Mouse (Mus musculus) myocyte (in vitro differentiated cells): Measurements from ENCODE around the gene Bhmt2. TPM values are rescaled to one million over a fixed set of nuclear protein-coding genes. Genes with fewer than 3 reads are reported as not detected.

Experiments
- H3K27me3 ChIP-seq: one replicate; pipeline ENCODE4 v1.6.1; 2011; ENCODE audit not compliant: control insufficient read depth, insufficient read depth, insufficient read length
- H3K36me3 ChIP-seq: one replicate; pipeline ENCODE4 v1.6.1; 2011; ENCODE audit not compliant: control insufficient read depth, insufficient read depth
- H3K4me2 ChIP-seq: one replicate; pipeline ENCODE4 v1.6.1; 2011; ENCODE audit warnings: low read depth, control low read depth
- H3K4me3 ChIP-seq: one replicate; pipeline ENCODE4 v1.5.1; 2011; ENCODE audit warnings: mild to moderate bottlenecking, control low read depth, moderate library complexity
- H3K79me2 ChIP-seq: one replicate; pipeline ENCODE4 v1.6.1; 2011; ENCODE audit not compliant: control insufficient read depth, insufficient read depth
- H3ac ChIP-seq: one replicate; pipeline ENCODE4 v1.6.1; 2011; ENCODE audit not compliant: control insufficient read depth, insufficient read length
- CEBPB ChIP-seq: IDR thresholded peaks from 2 replicates; pipeline ENCODE4 v1.6.1; 2011; ENCODE audit warnings: mild to moderate bottlenecking, moderate library complexity; ENCODE audit not compliant: poor library complexity, insufficient read depth, severe bottlenecking
- E2F4 ChIP-seq: IDR thresholded peaks from one replicate; pipeline ENCODE4 v1.6.1; 2011; ENCODE audit warnings: mild to moderate bottlenecking, control low read depth, moderate library complexity; ENCODE audit not compliant: insufficient read depth
- MAX ChIP-seq: IDR thresholded peaks from one replicate; pipeline ENCODE4 v1.6.1; 2011; ENCODE audit warnings: low read depth, mild to moderate bottlenecking, control low read depth
- MYOD1 ChIP-seq, 3 experiments: IDR thresholded peaks; one replicate each; pipeline ENCODE4 v1.6.1; 2011; ENCODE audit warnings: control low read depth in 2 of 3, low read depth in 2 of 3, mild to moderate bottlenecking in 2 of 3, moderate library complexity in 1 of 3; ENCODE audit not compliant: insufficient read length in 2 of 3, control insufficient read depth in 1 of 3
- MYOG ChIP-seq, 3 experiments: IDR thresholded peaks; one replicate each; pipeline ENCODE4 v1.6.1; 2011; ENCODE audit warnings: control low read depth in 2 of 3, low read depth in 2 of 3, mild to moderate bottlenecking in 2 of 3; ENCODE audit not compliant: insufficient read length in 2 of 3, control insufficient read depth in 1 of 3, insufficient read depth in 1 of 3
- POLR2A ChIP-seq: IDR thresholded peaks from one replicate; pipeline ENCODE4 v1.6.1; 2011; ENCODE audit warnings: low read depth, mild to moderate bottlenecking, control low read depth, moderate library complexity; ENCODE audit not compliant: insufficient read length
- POLR2AphosphoS2 ChIP-seq: IDR thresholded peaks from one replicate; pipeline ENCODE4 v1.6.1; 2011; ENCODE audit warnings: low read depth, control low read depth; ENCODE audit not compliant: insufficient read length
- REST ChIP-seq: IDR thresholded peaks from one replicate; pipeline ENCODE4 v1.6.1; 2011; ENCODE audit warnings: mild to moderate bottlenecking, control low read depth, moderate library complexity; ENCODE audit not compliant: insufficient read depth, insufficient read length
- SRF ChIP-seq: IDR thresholded peaks from one replicate; pipeline ENCODE4 v1.6.1; 2011; ENCODE audit warnings: low read depth; ENCODE audit not compliant: control insufficient read depth, insufficient read length
- TCF12 ChIP-seq: IDR thresholded peaks from one replicate; pipeline ENCODE4 v1.6.1; 2011; ENCODE audit warnings: mild to moderate bottlenecking, control low read depth; ENCODE audit not compliant: poor library complexity, insufficient read depth, severe bottlenecking
- TCF3 ChIP-seq: IDR thresholded peaks from one replicate; pipeline ENCODE4 v1.6.1; 2011; ENCODE audit warnings: low read depth, control low read depth; ENCODE audit not compliant: insufficient read length
- USF1 ChIP-seq: IDR thresholded peaks from one replicate; pipeline ENCODE4 v1.6.1; 2011; ENCODE audit warnings: low read depth, mild to moderate bottlenecking, control low read depth, moderate library complexity
- polyA plus RNA-seq: library from polyadenylated mRNA; unstranded; fragments of >200 nt; fragmentation: generic; extraction: Trizol; gene quantifications from one replicate; pipeline ENCODE4 v1.2.1, GENCODE M21; 2012; ENCODE audit warnings: missing spikeins

The Bhmt2 gene
- polyA plus RNA-seq, 1 experiment = not detected

DNA sequence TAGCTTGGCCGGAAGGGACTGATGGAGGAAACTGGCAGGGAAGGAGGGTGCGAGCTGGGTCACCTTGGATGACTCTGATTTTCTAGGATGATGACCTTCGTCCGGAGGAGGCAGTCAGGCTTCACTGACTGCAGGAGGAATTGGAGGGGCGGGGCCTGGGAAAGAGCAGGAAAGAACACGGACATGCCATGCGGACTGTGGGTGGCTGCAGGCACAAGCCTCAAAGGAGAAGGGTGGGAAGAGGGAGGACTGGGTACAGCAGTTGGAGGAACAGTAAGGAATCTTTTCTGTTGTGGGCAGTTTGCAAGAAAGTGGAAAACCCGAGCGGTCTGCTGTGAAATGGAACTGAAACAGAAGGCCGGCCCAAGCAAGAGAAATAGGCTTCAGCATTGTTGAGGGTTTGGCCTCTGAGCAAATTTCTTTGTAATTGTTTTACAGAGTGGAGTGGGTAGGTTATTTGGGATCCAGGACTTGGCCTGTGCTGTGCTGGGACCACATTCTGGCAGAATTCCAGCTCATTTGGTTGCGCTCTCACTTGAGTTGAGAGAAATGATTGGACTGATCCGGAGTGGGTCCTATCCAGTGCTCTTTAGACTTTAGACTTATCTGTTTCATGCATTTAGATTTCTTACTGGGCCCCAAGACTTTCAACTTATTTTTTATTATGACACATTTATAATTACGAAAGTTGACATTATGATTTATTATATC, 67.1 kb downstream of the Bhmt2 start:
- Histone ChIP-seq H3K36me3 (no peaks in the 10 kb centered on the region), H3ac (no peak overlapping the region), H3K4me3 (no peak overlapping the region), H3K27me3 (no peaks in the 10 kb centered on the region), H3K79me2 (no peaks in the 10 kb centered on the region), H3K4me2 (no peak overlapping the region)
- TF ChIP-seq CEBPB (no peak), MYOG (IDR thresholded peaks at IDR 0.05; ENCODE audit: control insufficient read depth in 1 of 3, insufficient read depth in 1 of 3, insufficient read length in 2 of 3, low read depth in 2 of 3) (no peak), MYOD1 (IDR thresholded peaks at IDR 0.05; ENCODE audit: control insufficient read depth in 1 of 3, insufficient read length in 2 of 3, low read depth in 2 of 3) (no peak), USF1 (no peak), REST (no peak), E2F4 (no peak), POLR2A (no peak), TCF3 (no peak), SRF (no peak), MAX (no peak), TCF12 (no peak), POLR2AphosphoS2 (no peak)

Other genes with a start within 250 kb of the Bhmt2 start
- gene Jmy, start 174.5 kb downstream of the Bhmt2 start, polyA plus RNA-seq = 4.1 TPM
- not detected for gene Bhmt, start 36.3 kb downstream of the Bhmt2 start, polyA plus RNA-seq
- gene Dmgdh, start 131 bp upstream of the Bhmt2 start, polyA plus RNA-seq = not detected
- 7.2 TPM for gene Arsb, start 97.3 kb upstream of the Bhmt2 start, polyA plus RNA-seq